Mouse (Mus musculus): Measurements from ENCODE around the gene Nin.

Nin gene

GRCm38 (mm10) chr12:70118721-70119345 is 5.3 kb upstream of the Nin start:
- no peak for DNase-seq (ENCODE audit: low spot score)

GRCm38 (mm10) chr12:70117146-70117545 is 3.6 kb upstream of the Nin start:
- DNase-seq (ENCODE audit: low spot score): no peak

GRCm38 (mm10) chr12:70112090-70112383 is 1.5 kb downstream of the Nin start:
- no peak for DNase-seq (ENCODE audit: low spot score)

GRCm38 (mm10) chr12:70111367-70112089 is 2.0 kb downstream of the Nin start:
- peak; percentile 34 for DNase-seq (ENCODE audit: low spot score)

GRCm38 (mm10) chr12:70111117-70111366 is 2.5 kb downstream of the Nin start:
- no peak for DNase-seq (ENCODE audit: low spot score)

GRCm38 (mm10) chr12:70110375-70111116 is 3.0 kb downstream of the Nin start:
- no peak for DNase-seq (ENCODE audit: low spot score)

GRCm38 (mm10) chr12:70109921-70110320 is 3.6 kb downstream of the Nin start:
- DNase-seq (ENCODE audit: low spot score): no peak

GRCm38 (mm10) chr12:70108104-70108503 is 5.4 kb downstream of the Nin start:
- no peak for DNase-seq (ENCODE audit: low spot score)

- no peak for DNase-seq (ENCODE audit: low spot score)
Observed at GRCm38 (mm10) chr12:70106508-70106907, 7.0 kb downstream of the Nin start.

GRCm38 (mm10) chr12:70105885-70106284 is 7.6 kb downstream of the Nin start:
- DNase-seq (ENCODE audit: low spot score): no peak

GRCm38 (mm10) chr12:70104776-70105420 is 8.6 kb downstream of the Nin start:
- DNase-seq (ENCODE audit: low spot score): no peak

- DNase-seq (ENCODE audit: low spot score): no peak
Observed at GRCm38 (mm10) chr12:70104199-70104598, 9.3 kb downstream of the Nin start.

GRCm38 (mm10) chr12:70103257-70103656 is 10.3 kb downstream of the Nin start:
- no peak for DNase-seq (ENCODE audit: low spot score)

GRCm38 (mm10) chr12:70102426-70102825 is 11.1 kb downstream of the Nin start:
- DNase-seq (ENCODE audit: low spot score): no peak

GRCm38 (mm10) chr12:70101823-70102222 is 11.7 kb downstream of the Nin start:
- DNase-seq (ENCODE audit: low spot score): no peak

GRCm38 (mm10) chr12:70097901-70098300 is 15.6 kb downstream of the Nin start:
- no peak for DNase-seq (ENCODE audit: low spot score)

- DNase-seq (ENCODE audit: low spot score): no peak
Observed at GRCm38 (mm10) chr12:70097316-70097715, 16.2 kb downstream of the Nin start.

GRCm38 (mm10) chr12:70093266-70093893 is 20.1 kb downstream of the Nin start:
- no peak for DNase-seq (ENCODE audit: low spot score)

- DNase-seq (ENCODE audit: low spot score): no peak
Observed at GRCm38 (mm10) chr12:70088297-70088696, 25.2 kb downstream of the Nin start.

- DNase-seq (ENCODE audit: low spot score): no peak
Observed at GRCm38 (mm10) chr12:70085351-70085750, 28.2 kb downstream of the Nin start.

GRCm38 (mm10) chr12:70084198-70084597 is 29.3 kb downstream of the Nin start:
- DNase-seq (ENCODE audit: low spot score): no peak

- DNase-seq (ENCODE audit: low spot score): no peak
Observed at GRCm38 (mm10) chr12:70083737-70084136, 29.8 kb downstream of the Nin start.
